Mouse (Mus musculus) adrenal gland, adult 8-10 months (tissue): Measurements from ENCODE around the gene Drd4. TPM values are rescaled to one million over a fixed set of nuclear protein-coding genes. Genes with fewer than 3 reads are reported as not detected.

ENCODE experiments used
- DNase-seq: peaks from one replicate; pipeline ENCODE4 v3.0.0; 2022
- total RNA-seq, 4 experiments: library from RNA; stranded (reverse); gene quantifications; 2 replicates each; pipeline ENCODE4 v1.2.4; 2022

Drd4 gene
- total RNA-seq, 4 experiments from 2014 or later: 0.40 to 1.3 TPM; not detected in 2

DNA sequence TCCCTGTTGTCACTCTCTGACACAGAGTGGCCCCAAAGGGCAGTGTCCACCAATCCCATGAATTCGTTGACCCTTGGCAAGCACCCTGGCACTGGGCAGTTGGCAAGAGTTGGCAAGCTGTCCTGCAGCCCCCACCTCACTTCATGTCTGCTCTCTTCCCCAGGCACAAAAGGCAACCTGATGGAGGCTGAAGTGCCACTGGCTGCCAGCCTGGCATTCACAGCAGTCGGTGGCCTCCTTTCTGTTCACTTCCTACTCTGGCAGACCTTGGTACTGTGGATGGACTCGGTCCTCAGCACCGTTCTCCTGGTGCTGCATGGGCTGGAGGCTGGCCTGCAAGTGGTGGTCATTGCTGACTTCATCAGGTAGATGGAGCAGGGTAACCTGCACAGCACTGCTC, 43.9 kb downstream of the Drd4 start:
- DNase-seq: no peak

- DNase-seq: no peak
These were observed 44.5 kb downstream of the Drd4 start for GRCm38 (mm10) chr7:141336296-141336695.

- no peak for DNase-seq
These were observed 46.1 kb downstream of the Drd4 start for GRCm38 (mm10) chr7:141337716-141338416.

DNA sequence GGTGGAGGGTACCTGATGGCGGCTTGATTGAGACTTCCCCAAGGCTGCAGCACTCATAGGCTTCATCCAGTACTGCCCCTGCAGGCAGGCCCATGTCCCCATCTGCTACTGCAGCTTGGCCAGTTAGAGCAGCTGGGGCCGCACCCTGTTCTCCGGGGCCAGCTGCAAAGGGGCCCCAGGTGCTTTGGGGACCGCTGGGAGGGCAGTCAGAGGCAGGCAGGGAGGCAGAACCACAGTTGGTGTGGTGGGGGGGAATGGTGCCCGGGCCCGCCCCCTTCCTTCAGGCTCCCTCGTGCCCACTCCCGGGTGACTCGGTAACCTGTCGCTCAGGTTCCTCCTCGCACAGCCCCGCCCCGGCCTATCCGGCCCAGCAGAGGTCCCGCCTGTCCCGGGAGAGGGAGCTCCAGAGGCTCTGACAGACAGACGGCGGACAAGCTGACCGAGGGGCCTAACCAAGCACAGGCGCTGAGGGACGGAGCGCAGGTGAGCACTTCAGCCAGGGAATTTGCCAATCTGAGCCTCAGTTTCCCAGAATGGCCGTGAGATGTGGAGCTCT, 46.8 kb downstream of the Drd4 start, which contains the start of gene Eps8l2:
Eps8l2 (plus strand) TSS at position 305 of the 556 bp plus-strand sequence.
- no peak for DNase-seq

- no peak for DNase-seq
These were observed 47.6 kb downstream of the Drd4 start for GRCm38 (mm10) chr7:141339215-141339920.

DNA sequence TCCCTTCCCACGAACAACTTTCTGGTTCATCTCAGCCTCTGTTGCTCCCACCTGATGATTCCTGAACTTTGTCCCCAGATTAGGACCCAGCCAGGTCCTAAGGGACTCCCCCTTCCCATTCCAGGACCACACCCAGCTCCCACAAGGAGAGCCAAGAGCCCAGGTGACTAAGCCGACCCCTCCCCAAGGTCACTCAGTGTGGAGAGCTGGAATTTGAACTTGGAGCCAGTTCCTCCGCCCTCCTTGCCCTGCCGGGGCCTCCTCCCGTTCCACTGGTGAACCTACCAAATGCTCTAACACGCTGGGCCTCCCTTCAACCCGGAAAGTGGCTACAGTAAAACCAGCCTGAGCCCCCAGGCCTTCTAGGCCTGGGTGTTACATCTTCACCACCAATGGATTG, 48.2 kb downstream of the Drd4 start:
- DNase-seq: no peak

- DNase-seq: no peak
These were observed 48.7 kb downstream of the Drd4 start for GRCm38 (mm10) chr7:141340476-141340875.

DNA sequence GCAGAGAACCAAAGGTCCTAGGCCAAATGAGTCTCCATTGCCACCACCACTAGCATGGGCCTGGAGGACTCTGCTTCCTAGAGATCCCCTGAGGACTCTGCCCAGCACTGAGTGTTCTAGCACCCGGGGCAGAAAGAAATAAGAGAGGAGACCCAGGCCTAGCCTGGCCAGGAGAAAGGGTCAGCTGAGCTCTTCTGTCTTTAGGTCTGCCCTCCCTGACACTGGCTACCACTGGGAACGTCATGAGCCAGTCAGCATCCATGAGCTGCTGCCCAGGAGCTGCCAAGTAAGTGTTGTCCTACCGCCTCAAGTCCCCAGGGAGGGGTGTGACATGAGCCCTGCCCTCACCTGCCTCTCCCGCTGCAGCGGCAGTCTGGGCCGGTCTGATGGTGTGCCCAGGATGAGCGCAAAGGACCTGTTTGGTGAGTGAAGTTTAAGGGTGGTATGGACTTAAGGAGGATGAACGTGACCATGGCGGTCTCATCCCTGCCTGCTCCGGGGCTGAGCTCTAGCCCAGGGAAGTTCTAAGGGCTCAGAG, 50.0 kb downstream of the Drd4 start:
- no peak for DNase-seq

- no peak for DNase-seq
These were observed 51.4 kb downstream of the Drd4 start for GRCm38 (mm10) chr7:141343230-141343629.

GRCm38 (mm10) chr7:141343696-141344095, 51.9 kb downstream of the Drd4 start:
- DNase-seq: no peak

DNA sequence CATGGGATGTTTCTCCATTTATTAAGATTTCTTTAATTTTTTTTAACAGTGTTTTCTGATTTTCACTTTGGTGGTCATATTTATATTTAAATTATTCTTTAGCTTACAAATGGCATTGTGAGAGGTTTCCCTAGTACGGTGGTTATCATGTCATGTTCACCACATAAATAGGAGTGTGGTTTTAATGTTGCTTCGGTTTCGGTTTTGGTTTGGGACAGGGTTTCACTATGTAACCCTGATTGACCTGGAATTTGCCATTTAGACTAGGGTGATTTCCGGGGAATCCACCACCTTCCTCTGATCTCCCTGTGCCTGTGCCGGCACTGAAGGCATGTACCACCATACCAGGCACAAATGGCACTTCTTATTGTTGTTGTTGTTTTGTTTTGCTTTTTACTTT, 53.0 kb downstream of the Drd4 start:
- no peak for DNase-seq

Other genes starting within 250 kb of the Drd4 start
- gene B4galnt4, start 230.9 kb upstream of the Drd4 start, total RNA-seq: 1 to 10 TPM; 2.0 to 6.1 (median 2.7) TPM
- 1 to 10 TPM; 1.6 to 3.1 (median 2.1) TPM for gene Pkp3, start 213.8 kb upstream of the Drd4 start, total RNA-seq
- gene Sigirr, start 191.4 kb upstream of the Drd4 start, total RNA-seq: 1 to 10 TPM; 4.2 to 5.8 (median 4.8) TPM
- under 1 TPM in 1 of 4 experiments, not detected in 3; 0.21 TPM for gene Ano9, start 174.2 kb upstream of the Drd4 start, total RNA-seq
- gene Ptdss2, start 169.6 kb upstream of the Drd4 start, total RNA-seq: 10 to 100 TPM; 36.4 to 46.7 (median 43.0) TPM
- gene Rnh1, start 119.1 kb upstream of the Drd4 start, total RNA-seq: 100 to 1,000 TPM; 339 to 382 (median 360) TPM
- 100 to 1,000 TPM in 1 of 4 experiments, 10 to 100 TPM in 3; 80.0 to 105 (median 92.6) TPM for gene Hras, start 98.0 kb upstream of the Drd4 start, total RNA-seq
- gene Lrrc56, start 97.8 kb upstream of the Drd4 start, total RNA-seq: 10 to 100 TPM in 1 of 4 experiments, 1 to 10 TPM in 3; 6.6 to 12.1 (median 8.4) TPM
- under 1 TPM; 0.12 to 0.94 (median 0.66) TPM for gene Lmntd2, start 77.9 kb upstream of the Drd4 start, total RNA-seq
- 1 to 10 TPM; 5.6 to 7.7 (median 6.3) TPM for gene Rassf7, start 76.1 kb upstream of the Drd4 start, total RNA-seq
- 10 to 100 TPM; 79.8 to 92.9 (median 84.3) TPM for gene Phrf1, start 63.2 kb upstream of the Drd4 start, total RNA-seq
- gene Irf7, start 25.5 kb upstream of the Drd4 start, total RNA-seq: 10 to 100 TPM in 2 of 4 experiments, 1 to 10 TPM in 2; 7.0 to 10.7 (median 9.4) TPM
- 1 to 10 TPM; 2.3 to 5.5 (median 3.2) TPM for gene Cdhr5, start 15.2 kb upstream of the Drd4 start, total RNA-seq
- gene Sct, start 12.9 kb upstream of the Drd4 start, total RNA-seq: under 1 TPM in 1 of 4 experiments, not detected in 3; 0.67 TPM
- 10 to 100 TPM; 27.1 to 47.4 (median 36.7) TPM for gene Deaf1, start 35.7 kb downstream of the Drd4 start, total RNA-seq
- gene Tmem80, start 35.7 kb downstream of the Drd4 start, total RNA-seq: 10 to 100 TPM; 31.4 to 46.6 (median 34.8) TPM
- 1 to 10 TPM; 2.0 to 2.9 (median 2.3) TPM for gene Eps8l2, start 46.9 kb downstream of the Drd4 start, total RNA-seq
- 100 to 1,000 TPM; 429 to 671 (median 576) TPM for gene Taldo1, start 100.2 kb downstream of the Drd4 start, total RNA-seq
- gene Gatd1, start 122.1 kb downstream of the Drd4 start, total RNA-seq: 10 to 100 TPM; 38.9 to 52.2 (median 47.6) TPM
- 1 to 10 TPM; 1.5 to 2.6 (median 2.1) TPM for gene Cend1, start 137.5 kb downstream of the Drd4 start, total RNA-seq
- gene Slc25a22, start 145.9 kb downstream of the Drd4 start, total RNA-seq: 100 to 1,000 TPM in 3 of 4 experiments, 10 to 100 TPM in 1; 86.7 to 109 (median 104) TPM
- gene Pidd1, start 152.0 kb downstream of the Drd4 start, total RNA-seq: 1 to 10 TPM; 1.0 to 2.3 (median 1.4) TPM
- gene Rplp2, start 155.4 kb downstream of the Drd4 start, total RNA-seq: 1,000 to 10,000 TPM in 3 of 4 experiments, 100 to 1,000 TPM in 1; 998 to 1,129 (median 1,024) TPM
- gene Pnpla2, start 163.2 kb downstream of the Drd4 start, total RNA-seq: 100 to 1,000 TPM; 256 to 532 (median 452) TPM
- gene Cracr2b, start 169.1 kb downstream of the Drd4 start, total RNA-seq: 10 to 100 TPM; 11.7 to 21.1 (median 18.7) TPM
- gene Cd151, start 175.4 kb downstream of the Drd4 start, total RNA-seq: 100 to 1,000 TPM; 323 to 455 (median 409) TPM
- 100 to 1,000 TPM in 3 of 4 experiments, 10 to 100 TPM in 1; 99.4 to 147 (median 129) TPM for gene Polr2l, start 183.1 kb downstream of the Drd4 start, total RNA-seq
- gene Tspan4, start 183.2 kb downstream of the Drd4 start, total RNA-seq: 100 to 1,000 TPM in 2 of 4 experiments, 10 to 100 TPM in 2; 89.1 to 191 (median 124) TPM
- gene Chid1, start 247.9 kb downstream of the Drd4 start, total RNA-seq: 10 to 100 TPM; 57.5 to 69.9 (median 62.5) TPM